9 mouse cellular contexts compared by ENCODE assay signal in the genomic region with DNA sequence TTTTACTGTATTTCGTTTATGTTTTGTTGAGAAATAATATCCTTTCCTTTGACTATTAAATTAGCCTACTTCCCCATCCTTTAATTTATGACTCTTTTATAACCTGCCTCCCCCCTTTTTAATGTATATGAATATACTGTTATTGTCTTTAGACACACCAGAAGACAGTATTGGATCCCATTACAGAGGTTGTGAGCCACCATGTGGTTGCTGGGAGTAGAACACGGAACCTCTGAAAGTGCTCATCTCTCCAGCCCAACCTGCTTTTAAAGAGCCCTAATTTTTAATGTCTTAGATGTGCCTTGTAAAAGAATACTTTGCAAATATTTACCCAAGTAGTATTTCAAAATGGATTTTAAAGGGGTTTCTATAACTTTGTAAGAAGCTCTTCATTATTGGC.
DNase-seq lines count a peak whose midpoint lies in the region; ATAC-seq and TF ChIP-seq lines count a peak whose summit lies in the region.
"Had no signal": no experiment of that assay in that cellular context is flagged by ENCODE, and none has a peak within 500 bp of the region (broad histone marks: within the 10 kb centered on the region; RNA-seq: fewer than 3 reads in every experiment).

No protein-coding gene starts in this region.

- dilution Hi-C loops in CH12.LX (cut with MboI; ENCODE audit: extremely low pct_ligation_motif_present, extremely low pct_unique_long_range_greater_than_20kb, low sequenced_read_pairs): no loop called here

- no peak for TF ChIP-seq CTCF in cerebellum, adult 2 months (IDR thresholded peaks at IDR 0.05; ENCODE audit: borderline replicate concordance, insufficient read depth, low read depth, low read length)
- TF ChIP-seq CTCF in CH12.LX (conservative IDR thresholded peaks at IDR 0.05 in 1 of 2, IDR thresholded peaks at IDR 0.05 in 1 of 2; ENCODE audit: low read depth in 2 of 2, low read length in 2 of 2): peak in 1 of 2 experiments; percentile 78; a peak in 3 of 4 replicates

- no peaks in the 10 kb centered on the region for H3K36me3 ChIP-seq in CH12.LX (replicated peaks in 1 of 2; ENCODE audit: control insufficient read depth in 1 of 2, insufficient read depth in 1 of 2, low read length in 1 of 2)

- no peak for TF ChIP-seq POLR2A in cerebellum, adult 2 months (IDR thresholded peaks at IDR 0.05; ENCODE audit: borderline replicate concordance, insufficient read depth, low read length)
- no peak for TF ChIP-seq POLR2A in CH12.LX (IDR thresholded peaks at IDR 0.05; ENCODE audit: low read depth, low read length)

- no peaks in the 10 kb centered on the region for H3K9me3 ChIP-seq in CH12.LX (replicated peaks; ENCODE audit: low read length)
- H3K9me3 ChIP-seq: embryonic facial prominence, embryonic 15.5 days had no signal

- WGBS in cerebellum, adult 2 months: 69% methylated on average over 2 of the region's 2 CpGs

- no peaks in the 10 kb centered on the region for H3K27me3 ChIP-seq in cerebellum, adult 2 months (ENCODE audit: control insufficient read depth, insufficient read depth, low read length)
- H3K27me3 ChIP-seq in CH12.LX (replicated peaks): no peaks in the 10 kb centered on the region
- H3K27me3 ChIP-seq: embryonic facial prominence, embryonic 15.5 days had no signal

- peak; percentile 22 to 34 for DNase-seq in cerebellum, postnatal 10 days
- DNase-seq in cerebellum, adult 2 months: no peak
- DNase-seq in kidney, postnatal 36 days: peak; percentile 1 to 35
- no peak for DNase-seq in kidney, adult 18-20 months
- DNase-seq in CH12.LX (ENCODE audit: extremely low read depth): peak; percentile 42
- DNase-seq in lung, postnatal 36 days: peak; percentile 34
- no peak for DNase-seq in urinary bladder, adult 2 months (ENCODE audit: low spot score)

- in situ Hi-C loops in CH12.LX (cut with MboI; ENCODE audit: low pct_ligation_motif_present, low pct_unique_long_range_greater_than_20kb, low sequenced_read_pairs): loop anchor here (10.0 kb wide), 1 partner anchor 118 kb away; no protein-coding TSS in a partner anchor

- no peaks in the 10 kb centered on the region for H3K4me1 ChIP-seq in cerebellum, adult 2 months (ENCODE audit: control insufficient read depth, insufficient read depth, low read length)
- H3K4me1 ChIP-seq in CH12.LX (ENCODE audit: control insufficient read depth in 1 of 2, insufficient read depth in 2 of 2): no peaks in the 10 kb centered on the region
- H3K4me1 ChIP-seq: embryonic facial prominence, embryonic 15.5 days had no signal

- H3K9ac ChIP-seq in CH12.LX (ENCODE audit: insufficient read depth, low read depth): no peak overlapping the region
- H3K9ac ChIP-seq: embryonic facial prominence, embryonic 15.5 days had no signal

- no peak overlapping the region for H3K4me3 ChIP-seq in cerebellum, adult 2 months (replicated peaks; ENCODE audit: insufficient read depth, low read depth, low read length)
- H3K4me3 ChIP-seq in CH12.LX (replicated peaks in 1 of 3; ENCODE audit: low read depth in 2 of 3, low read length in 2 of 3, poor library complexity in 1 of 3): no peak overlapping the region
- H3K4me3 ChIP-seq: embryonic facial prominence, embryonic 15.5 days had no signal

- peak; percentile 73 for TF ChIP-seq RAD21 in CH12.LX (IDR thresholded peaks at IDR 0.05; ENCODE audit: low read depth, low read length)

- no peak for ATAC-seq in activated CD4-positive, CD25-positive, alpha-beta regulatory T cell, adult 4 months

- H3K27ac ChIP-seq in cerebellum, adult 2 months (ENCODE audit: insufficient read depth, low read length): no peak overlapping the region
- no peak overlapping the region for H3K27ac ChIP-seq in CH12.LX (ENCODE audit: insufficient read depth, low read depth)
- H3K27ac ChIP-seq: embryonic facial prominence, embryonic 15.5 days had no signal

- no peak for TF ChIP-seq EP300 in CH12.LX (IDR thresholded peaks at IDR 0.05; ENCODE audit: low read length)

- no peaks in the 10 kb centered on the region for H3K79me2 ChIP-seq in CH12.LX (replicated peaks; ENCODE audit: control insufficient read depth, extremely low read depth, insufficient read depth, poor library complexity, severe bottlenecking)

- H3K4me2 ChIP-seq in CH12.LX (ENCODE audit: insufficient read depth, low read depth, poor library complexity, severe bottlenecking): no peak overlapping the region
- H3K4me2 ChIP-seq: embryonic facial prominence, embryonic 15.5 days had no signal

TF ChIP-seq in CH12.LX, 34 proteins besides CTCF, POLR2A, EP300 and RAD21:
- no peak for TF ChIP-seq ZMIZ1 (IDR thresholded peaks at IDR 0.05; ENCODE audit: low read depth, low read length)
- TF ChIP-seq SMC3 (IDR thresholded peaks at IDR 0.05; ENCODE audit: low read depth, low read length): peak; percentile 83
- TF ChIP-seq ELF1 (IDR thresholded peaks at IDR 0.05; ENCODE audit: low read depth, low read length): peak; percentile 20; the same call in 1 of the 2 replicates
- no peak for TF ChIP-seq HCFC1 (IDR thresholded peaks at IDR 0.05; ENCODE audit: low read depth, low read length)
- TF ChIP-seq TBP (conservative IDR thresholded peaks at IDR 0.05; ENCODE audit: low read depth, low read length): no peak
- TF ChIP-seq MAZ (IDR thresholded peaks at IDR 0.05; ENCODE audit: low read depth, low read length): no peak
- TF ChIP-seq USF2 (conservative IDR thresholded peaks at IDR 0.05; ENCODE audit: low read depth, low read length): no peak
- TF ChIP-seq JUND (conservative IDR thresholded peaks at IDR 0.05; ENCODE audit: low read depth, low read length): no peak

Comparison
In these comparisons a context has a peak if more than half of its experiments do, and no peak if none do; other contexts are left out.
1. DNase-seq: peak in cerebellum, postnatal 10 days (2 of 2), kidney, postnatal 36 days (2 of 2), CH12.LX (single experiment) and lung, postnatal 36 days (single experiment); none in cerebellum, adult 2 months (0 of 2), kidney, adult 18-20 months (single experiment) and urinary bladder, adult 2 months (single experiment).